Mouse (Mus musculus) lung, adult 2 months (tissue): ENCODE data around the gene Adamts12.

Source experiments
- CTCF ChIP-seq: fragments of 200-500 bp; IDR thresholded peaks from 2 replicates; pipeline ENCODE4 v1.5.1; 2011; ENCODE audit warnings: mild to moderate bottlenecking, low read length, control low read depth; ENCODE audit not compliant: insufficient read depth
- POLR2A ChIP-seq: fragments of 200-500 bp; IDR thresholded peaks from 2 replicates; pipeline ENCODE4 v1.6.1; 2011; ENCODE audit warnings: low read depth, mild to moderate bottlenecking, control low read depth, low read length, borderline replicate concordance; ENCODE audit errors: extremely low read depth

- TF ChIP-seq POLR2A, result no peak
- TF ChIP-seq CTCF, result no peak
These were observed 63.9 kb downstream of the Adamts12 start for GRCm38 (mm10) chr15:11128457-11128856.
